Mouse (Mus musculus): ENCODE measurements around the gene Sh3glb2. TPM values are rescaled to one million over a fixed set of nuclear protein-coding genes. Genes with fewer than 3 reads are reported as not detected.

Gene Sh3glb2
- total and polyA plus RNA-seq, 2 experiments: 23.3 to 62.0 TPM

DNA sequence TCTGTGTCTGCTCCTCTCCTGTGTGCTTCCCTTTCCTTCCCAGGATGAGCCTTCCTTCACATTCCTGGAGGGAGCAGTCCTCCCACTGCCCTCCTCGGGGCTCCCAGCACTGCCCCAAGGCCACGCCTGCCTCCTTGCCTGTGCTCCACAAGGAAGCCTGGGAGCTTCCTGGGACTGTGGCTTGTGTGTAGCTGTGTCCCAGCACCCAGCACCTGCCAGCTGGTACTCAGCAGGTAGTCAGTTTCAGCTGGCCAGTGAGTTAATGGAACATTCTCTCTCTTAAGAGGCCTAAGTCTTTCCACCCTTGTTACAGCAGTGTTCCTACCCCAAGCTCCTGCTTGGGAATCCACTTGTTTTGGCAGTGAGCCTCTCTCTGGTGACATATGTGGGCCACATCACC lies 43.7 kb upstream of the Sh3glb2 start:
- TF ChIP-seq POLR2A (IDR thresholded peaks at IDR 0.05; ENCODE audit: extremely low read depth, insufficient read depth, low read length): no peak
- no peak for TF ChIP-seq CTCF (IDR thresholded peaks at IDR 0.05; ENCODE audit: low read depth, low read length)
- Histone ChIP-seq H3K9ac (ENCODE audit: low read depth, low read length) (no peak overlapping the region), H3K36me3 (ENCODE audit: control insufficient read depth, insufficient read depth, low read length) (peaks cover 3% of the 10 kb centered on the region; the same call in 1 of the 2 replicates), H3K27me3 (ENCODE audit: control insufficient read depth, insufficient read depth, low read length) (no peaks in the 10 kb centered on the region), H3K79me2 (ENCODE audit: control insufficient read depth, insufficient read depth, low read length) (no peaks in the 10 kb centered on the region), H3K27ac (replicated peaks; ENCODE audit: insufficient read depth, low read depth, low read length) (no peak overlapping the region), H3K4me3 (ENCODE audit: insufficient read depth, low read depth, low read length) (no peak overlapping the region), H3K4me1 (ENCODE audit: control insufficient read depth, insufficient read depth, low read length) (no peaks in the 10 kb centered on the region)
- no peak for DNase-seq (ENCODE audit: extremely low read depth, low read depth, low spot score)
- WGBS: 77% methylated on average over 2 of the region's 2 CpGs

DNA sequence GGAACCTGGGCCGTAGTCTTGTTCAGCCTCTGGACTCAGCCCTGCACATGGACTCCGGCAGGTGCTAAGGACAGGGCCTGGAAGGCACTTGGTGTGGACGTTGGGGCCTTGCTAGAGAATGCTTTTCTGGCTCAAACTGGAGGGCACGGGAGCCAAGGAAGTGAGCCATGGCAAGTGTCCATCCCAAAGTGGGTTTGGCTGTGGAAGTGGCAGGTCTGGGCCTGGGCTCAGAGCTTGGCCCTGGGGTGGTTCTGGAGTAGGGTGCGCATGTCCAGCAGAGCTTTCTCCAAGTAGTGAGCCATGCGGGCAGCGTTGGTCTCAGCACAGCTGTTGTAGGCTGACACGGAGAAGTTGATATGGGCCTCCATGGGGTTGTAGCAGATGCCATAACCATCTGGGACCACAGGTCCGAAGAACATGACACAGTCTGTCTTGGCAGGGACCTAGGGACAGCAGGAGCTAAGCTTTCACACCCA lies 43.3 kb upstream of the Sh3glb2 start:
- Histone ChIP-seq H3K4me3 (ENCODE audit: insufficient read depth, low read depth, low read length) (no peak overlapping the region), H3K27me3 (ENCODE audit: control insufficient read depth, insufficient read depth, low read length) (no peaks in the 10 kb centered on the region), H3K4me1 (ENCODE audit: control insufficient read depth, insufficient read depth, low read length) (no peaks in the 10 kb centered on the region), H3K27ac (replicated peaks; ENCODE audit: insufficient read depth, low read depth, low read length) (no peak overlapping the region), H3K36me3 (ENCODE audit: control insufficient read depth, insufficient read depth, low read length) (peaks cover 3% of the 10 kb centered on the region; the same call in 1 of the 2 replicates), H3K79me2 (ENCODE audit: control insufficient read depth, insufficient read depth, low read length) (no peaks in the 10 kb centered on the region), H3K9ac (ENCODE audit: low read depth, low read length) (no peak overlapping the region)
- WGBS: 82% methylated on average over 9 of the region's 9 CpGs
- DNase-seq (ENCODE audit: extremely low read depth, low read depth, low spot score): no peak
- TF ChIP-seq POLR2A (IDR thresholded peaks at IDR 0.05; ENCODE audit: extremely low read depth, insufficient read depth, low read length): no peak
- no peak for TF ChIP-seq CTCF (IDR thresholded peaks at IDR 0.05; ENCODE audit: low read depth, low read length)

DNA sequence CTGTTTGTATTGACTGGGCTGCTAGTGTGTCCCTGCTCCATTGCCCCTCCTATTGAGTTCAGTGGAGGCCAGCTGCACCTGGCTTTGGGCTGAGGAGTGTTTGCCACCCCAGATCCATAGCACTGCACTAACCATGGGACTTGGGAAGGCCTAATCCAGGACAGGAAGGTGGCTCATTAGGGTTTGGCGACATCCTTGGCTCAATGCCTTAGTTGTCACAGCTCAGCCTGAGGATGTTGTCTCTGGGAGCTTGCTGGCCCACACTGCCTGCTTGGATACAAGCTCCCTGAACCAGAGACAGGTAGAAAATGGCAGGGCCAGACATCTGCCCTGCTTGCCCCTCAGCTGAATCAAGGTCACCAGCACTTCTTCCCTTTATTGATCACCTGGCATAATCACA lies 42.4 kb upstream of the Sh3glb2 start:
- TF ChIP-seq POLR2A (IDR thresholded peaks at IDR 0.05; ENCODE audit: extremely low read depth, insufficient read depth, low read length) (no peak), CTCF (IDR thresholded peaks at IDR 0.05; ENCODE audit: low read depth, low read length) (no peak)
- Histone ChIP-seq H3K79me2 (ENCODE audit: control insufficient read depth, insufficient read depth, low read length) (no peaks in the 10 kb centered on the region), H3K4me3 (ENCODE audit: insufficient read depth, low read depth, low read length) (no peak overlapping the region), H3K27me3 (ENCODE audit: control insufficient read depth, insufficient read depth, low read length) (no peaks in the 10 kb centered on the region), H3K27ac (replicated peaks; ENCODE audit: insufficient read depth, low read depth, low read length) (no peak overlapping the region), H3K36me3 (ENCODE audit: control insufficient read depth, insufficient read depth, low read length) (peaks cover 3% of the 10 kb centered on the region; the same call in 1 of the 2 replicates), H3K4me1 (ENCODE audit: control insufficient read depth, insufficient read depth, low read length) (no peaks in the 10 kb centered on the region), H3K9ac (ENCODE audit: low read depth, low read length) (no peak overlapping the region)
- 32% methylated on average over 1 of the region's 1 CpGs for WGBS
- no peak for DNase-seq (ENCODE audit: extremely low read depth, low read depth, low spot score)

DNA sequence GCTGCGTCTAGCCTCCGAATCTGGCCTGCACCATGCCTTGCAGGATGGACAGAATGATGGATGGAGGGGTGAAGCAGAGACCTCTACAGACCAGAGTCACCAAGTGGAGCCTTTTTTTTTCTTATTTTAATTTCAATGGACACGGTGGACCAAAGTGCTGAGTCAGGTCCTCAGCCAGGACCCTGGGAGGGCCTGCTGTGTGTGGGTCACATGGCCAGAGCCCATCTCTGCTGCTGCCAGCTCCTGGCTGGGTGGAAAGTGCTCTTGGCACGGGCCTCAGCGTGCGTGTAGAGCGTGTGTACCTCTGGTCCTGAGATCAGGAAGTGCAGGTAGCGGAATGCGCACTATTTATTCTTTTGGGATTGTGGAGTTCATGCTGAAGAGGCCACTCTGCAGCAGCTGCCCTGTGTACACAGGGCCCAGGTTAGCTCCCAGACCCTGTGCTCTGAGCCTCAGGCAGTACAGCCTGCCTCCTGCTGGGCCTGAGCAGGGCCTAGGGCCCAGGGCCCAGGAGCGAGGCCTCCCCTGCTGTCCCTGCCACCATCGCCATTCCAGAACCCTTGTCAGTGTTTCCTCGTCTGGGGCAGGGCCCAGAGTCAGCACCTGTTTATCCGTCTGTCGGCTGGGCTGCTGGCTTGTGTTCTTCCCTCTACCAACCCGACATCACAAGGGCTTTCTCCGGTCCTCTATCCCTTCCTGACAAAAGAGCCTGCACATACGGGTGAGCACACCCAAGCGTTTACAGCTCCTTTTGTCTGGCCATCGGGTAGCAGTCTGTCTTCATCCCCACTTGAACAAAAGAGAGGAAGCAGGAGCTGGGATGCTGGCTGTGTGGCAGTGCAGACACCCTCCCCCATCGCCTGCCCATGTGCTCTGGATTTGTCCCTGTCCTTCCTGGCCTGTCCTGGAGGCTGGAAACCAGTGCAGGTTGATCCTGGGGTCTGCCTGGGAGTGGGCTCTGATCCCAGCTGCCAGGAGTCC lies 40.3 kb upstream of the Sh3glb2 start:
- H3K27me3 ChIP-seq (ENCODE audit: control insufficient read depth, insufficient read depth, low read length): no peaks in the 10 kb centered on the region
- H3K4me1 ChIP-seq (ENCODE audit: control insufficient read depth, insufficient read depth, low read length): no peaks in the 10 kb centered on the region
- 63% methylated on average over 20 of the region's 20 CpGs for WGBS
- H3K9ac ChIP-seq (ENCODE audit: low read depth, low read length): no peak overlapping the region
- TF ChIP-seq POLR2A (IDR thresholded peaks at IDR 0.05; ENCODE audit: extremely low read depth, insufficient read depth, low read length): no peak
- peak; percentile 66 for DNase-seq (ENCODE audit: extremely low read depth, low read depth, low spot score)
- peaks cover 3% of the 10 kb centered on the region; the same call in 1 of the 2 replicates for H3K36me3 ChIP-seq (ENCODE audit: control insufficient read depth, insufficient read depth, low read length)
- no peak overlapping the region for H3K27ac ChIP-seq (replicated peaks; ENCODE audit: insufficient read depth, low read depth, low read length)
- H3K79me2 ChIP-seq (ENCODE audit: control insufficient read depth, insufficient read depth, low read length): no peaks in the 10 kb centered on the region
- H3K4me3 ChIP-seq (ENCODE audit: insufficient read depth, low read depth, low read length): no peak overlapping the region

DNA sequence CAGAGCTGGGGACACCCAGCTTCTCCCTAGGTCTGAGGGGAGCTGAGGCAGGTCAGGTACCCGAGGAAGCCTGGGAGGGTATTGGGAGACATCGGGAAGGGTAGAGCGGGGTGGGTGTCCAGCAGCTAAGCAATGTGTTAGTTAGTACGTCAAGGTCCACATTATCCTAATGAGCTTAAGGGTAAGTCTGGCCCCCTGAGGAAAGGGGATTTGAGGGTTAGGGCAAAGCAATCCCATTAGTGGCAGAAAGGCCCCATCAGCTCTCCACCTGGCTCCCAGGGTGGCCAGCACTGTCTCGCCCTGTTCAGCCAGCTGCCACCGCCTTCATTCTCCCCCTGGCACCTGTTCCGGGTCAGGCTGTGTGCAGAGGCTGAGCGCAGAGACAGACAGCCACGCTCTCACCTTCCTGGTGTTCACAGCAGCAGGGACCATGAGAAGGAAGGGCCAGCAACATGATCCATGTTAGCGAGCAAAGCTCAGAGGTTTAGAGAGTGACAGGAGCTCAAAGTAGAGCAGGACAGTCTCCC lies 38.9 kb upstream of the Sh3glb2 start:
- Histone ChIP-seq H3K27me3 (ENCODE audit: control insufficient read depth, insufficient read depth, low read length) (no peaks in the 10 kb centered on the region), H3K79me2 (ENCODE audit: control insufficient read depth, insufficient read depth, low read length) (peaks cover 9% of the 10 kb centered on the region; the same call in 1 of the 2 replicates), H3K36me3 (ENCODE audit: control insufficient read depth, insufficient read depth, low read length) (peaks cover under 1% of the 10 kb centered on the region; the same call in 1 of the 2 replicates), H3K9ac (ENCODE audit: low read depth, low read length) (no peak overlapping the region), H3K27ac (replicated peaks; ENCODE audit: insufficient read depth, low read depth, low read length) (no peak overlapping the region), H3K4me3 (ENCODE audit: insufficient read depth, low read depth, low read length) (no peak overlapping the region), H3K4me1 (ENCODE audit: control insufficient read depth, insufficient read depth, low read length) (peaks cover 4% of the 10 kb centered on the region)
- DNase-seq (ENCODE audit: extremely low read depth, low read depth, low spot score): no peak
- TF ChIP-seq CTCF (IDR thresholded peaks at IDR 0.05; ENCODE audit: low read depth, low read length) (no peak), POLR2A (IDR thresholded peaks at IDR 0.05; ENCODE audit: extremely low read depth, insufficient read depth, low read length) (no peak)
- WGBS: 90% methylated on average over 10 of the region's 10 CpGs
